Mouse (Mus musculus): ENCODE measurements around the gene Lmtk2. TPM values are rescaled to one million over a fixed set of nuclear protein-coding genes. Genes with fewer than 3 reads are reported as not detected.

Lmtk2 gene
- polyA plus RNA-seq, 1 experiment from 2014 or later, result 3.5 TPM

- 51% methylated on average over 2 of the region's 2 CpGs for WGBS
- Histone ChIP-seq H3K4me3 (ENCODE audit: low read length) (no peak overlapping the region), H3K27ac (ENCODE audit: low read length) (no peak overlapping the region), H3K27me3 (ENCODE audit: control insufficient read depth, insufficient read depth, low read length) (no peaks in the 10 kb centered on the region; the same call in 1 of the 2 replicates), H3K4me2 (ENCODE audit: low read depth, low read length) (no peak overlapping the region), H3K9ac (ENCODE audit: low read length) (no peak overlapping the region), H3K9me3 (replicated peaks; ENCODE audit: control insufficient read depth, low read length) (no peaks in the 10 kb centered on the region), H3K36me3 (ENCODE audit: control insufficient read depth, insufficient read depth) (no peaks in the 10 kb centered on the region), H3K4me1 (ENCODE audit: control insufficient read depth, insufficient read depth, low read length) (no peaks in the 10 kb centered on the region)
- no peak for ATAC-seq (replicated peaks; ENCODE audit: extremely low read depth, insufficient read depth, low FRiP score)
These were observed 19.4 kb upstream of the Lmtk2 start for GRCm38 (mm10) chr5:144080886-144081285.

GRCm38 (mm10) chr5:144082006-144082405, 18.2 kb upstream of the Lmtk2 start:
- no peak for ATAC-seq (replicated peaks; ENCODE audit: extremely low read depth, insufficient read depth, low FRiP score)
- Histone ChIP-seq H3K27ac (ENCODE audit: low read length) (no peak overlapping the region), H3K9me3 (replicated peaks; ENCODE audit: control insufficient read depth, low read length) (no peaks in the 10 kb centered on the region), H3K9ac (ENCODE audit: low read length) (no peak overlapping the region), H3K4me1 (ENCODE audit: control insufficient read depth, insufficient read depth, low read length) (no peaks in the 10 kb centered on the region), H3K27me3 (ENCODE audit: control insufficient read depth, insufficient read depth, low read length) (no peaks in the 10 kb centered on the region; the same call in 1 of the 2 replicates), H3K4me3 (ENCODE audit: low read length) (no peak overlapping the region), H3K4me2 (ENCODE audit: low read depth, low read length) (no peak overlapping the region), H3K36me3 (ENCODE audit: control insufficient read depth, insufficient read depth) (no peaks in the 10 kb centered on the region)
- WGBS, result 77% methylated on average over 5 of the region's 5 CpGs

GRCm38 (mm10) chr5:144083521-144083920, 16.7 kb upstream of the Lmtk2 start:
- Histone ChIP-seq H3K36me3 (ENCODE audit: control insufficient read depth, insufficient read depth) (no peaks in the 10 kb centered on the region), H3K4me2 (ENCODE audit: low read depth, low read length) (no peak overlapping the region), H3K9ac (ENCODE audit: low read length) (no peak overlapping the region), H3K4me1 (ENCODE audit: control insufficient read depth, insufficient read depth, low read length) (no peaks in the 10 kb centered on the region), H3K4me3 (ENCODE audit: low read length) (no peak overlapping the region), H3K9me3 (replicated peaks; ENCODE audit: control insufficient read depth, low read length) (no peaks in the 10 kb centered on the region), H3K27ac (ENCODE audit: low read length) (no peak overlapping the region), H3K27me3 (ENCODE audit: control insufficient read depth, insufficient read depth, low read length) (no peaks in the 10 kb centered on the region; the same call in 1 of the 2 replicates)
- 88% methylated on average over 2 of the region's 2 CpGs for WGBS
- ATAC-seq (replicated peaks; ENCODE audit: extremely low read depth, insufficient read depth, low FRiP score), result no peak

GRCm38 (mm10) chr5:144084271-144084670, 16.0 kb upstream of the Lmtk2 start:
- ATAC-seq (replicated peaks; ENCODE audit: extremely low read depth, insufficient read depth, low FRiP score), result no peak
- no peak overlapping the region for H3K9ac ChIP-seq (ENCODE audit: low read length)
- H3K36me3 ChIP-seq (ENCODE audit: control insufficient read depth, insufficient read depth), result no peaks in the 10 kb centered on the region

GRCm38 (mm10) chr5:144085696-144086095, 14.5 kb upstream of the Lmtk2 start:
- 70% methylated on average over 6 of the region's 6 CpGs for WGBS

More at GRCm38 (mm10) chr5:144084271-144084670, 16.0 kb upstream of the Lmtk2 start:
- no peaks in the 10 kb centered on the region; the same call in 1 of the 2 replicates for H3K27me3 ChIP-seq (ENCODE audit: control insufficient read depth, insufficient read depth, low read length)
- no peaks in the 10 kb centered on the region for H3K9me3 ChIP-seq (replicated peaks; ENCODE audit: control insufficient read depth, low read length)
- no peaks in the 10 kb centered on the region for H3K4me1 ChIP-seq (ENCODE audit: control insufficient read depth, insufficient read depth, low read length)
- H3K4me2 ChIP-seq (ENCODE audit: low read depth, low read length), result no peak overlapping the region
- no peak overlapping the region for H3K4me3 ChIP-seq (ENCODE audit: low read length)
- H3K27ac ChIP-seq (ENCODE audit: low read length), result no peak overlapping the region
- WGBS, result 64% methylated on average over 4 of the region's 4 CpGs

GRCm38 (mm10) chr5:144086494-144086893, 13.7 kb upstream of the Lmtk2 start:
- H3K27ac ChIP-seq (ENCODE audit: low read length), result no peak overlapping the region
- no peaks in the 10 kb centered on the region for H3K4me1 ChIP-seq (ENCODE audit: control insufficient read depth, insufficient read depth, low read length)
- no peak overlapping the region for H3K9ac ChIP-seq (ENCODE audit: low read length)
- no peak overlapping the region for H3K4me2 ChIP-seq (ENCODE audit: low read depth, low read length)
- ATAC-seq (replicated peaks; ENCODE audit: extremely low read depth, insufficient read depth, low FRiP score), result no peak
- H3K36me3 ChIP-seq (ENCODE audit: control insufficient read depth, insufficient read depth), result no peaks in the 10 kb centered on the region
- H3K27me3 ChIP-seq (ENCODE audit: control insufficient read depth, insufficient read depth, low read length), result no peaks in the 10 kb centered on the region
- WGBS, result 56% methylated on average over 2 of the region's 2 CpGs
- H3K9me3 ChIP-seq (replicated peaks; ENCODE audit: control insufficient read depth, low read length), result no peaks in the 10 kb centered on the region
- H3K4me3 ChIP-seq (ENCODE audit: low read length), result no peak overlapping the region

More at GRCm38 (mm10) chr5:144085696-144086095, 14.5 kb upstream of the Lmtk2 start:
- Histone ChIP-seq H3K4me2 (ENCODE audit: low read depth, low read length) (no peak overlapping the region), H3K9me3 (replicated peaks; ENCODE audit: control insufficient read depth, low read length) (no peaks in the 10 kb centered on the region), H3K4me3 (ENCODE audit: low read length) (no peak overlapping the region), H3K27me3 (ENCODE audit: control insufficient read depth, insufficient read depth, low read length) (no peaks in the 10 kb centered on the region), H3K27ac (ENCODE audit: low read length) (no peak overlapping the region), H3K4me1 (ENCODE audit: control insufficient read depth, insufficient read depth, low read length) (no peaks in the 10 kb centered on the region), H3K9ac (ENCODE audit: low read length) (no peak overlapping the region), H3K36me3 (ENCODE audit: control insufficient read depth, insufficient read depth) (no peaks in the 10 kb centered on the region)
- no peak for ATAC-seq (replicated peaks; ENCODE audit: extremely low read depth, insufficient read depth, low FRiP score)

- no peak overlapping the region for H3K27ac ChIP-seq (ENCODE audit: low read length)
- 57% methylated on average over 2 of the region's 2 CpGs for WGBS
- H3K36me3 ChIP-seq (ENCODE audit: control insufficient read depth, insufficient read depth), result no peaks in the 10 kb centered on the region
- H3K4me3 ChIP-seq (ENCODE audit: low read length), result no peak overlapping the region
- H3K27me3 ChIP-seq (ENCODE audit: control insufficient read depth, insufficient read depth, low read length), result no peaks in the 10 kb centered on the region
- H3K4me2 ChIP-seq (ENCODE audit: low read depth, low read length), result no peak overlapping the region
- H3K4me1 ChIP-seq (ENCODE audit: control insufficient read depth, insufficient read depth, low read length), result no peaks in the 10 kb centered on the region
- no peaks in the 10 kb centered on the region for H3K9me3 ChIP-seq (replicated peaks; ENCODE audit: control insufficient read depth, low read length)
- no peak overlapping the region for H3K9ac ChIP-seq (ENCODE audit: low read length)
- no peak for ATAC-seq (replicated peaks; ENCODE audit: extremely low read depth, insufficient read depth, low FRiP score)
These were observed 11.9 kb upstream of the Lmtk2 start for GRCm38 (mm10) chr5:144088354-144088753.

- peaks cover 3% of the 10 kb centered on the region for H3K27me3 ChIP-seq (ENCODE audit: control insufficient read depth, insufficient read depth, low read length)
- no peak for ATAC-seq (replicated peaks; ENCODE audit: extremely low read depth, insufficient read depth, low FRiP score)
- no peak overlapping the region for H3K4me2 ChIP-seq (ENCODE audit: low read depth, low read length)
- no peaks in the 10 kb centered on the region for H3K9me3 ChIP-seq (replicated peaks; ENCODE audit: control insufficient read depth, low read length)
- no peak overlapping the region for H3K9ac ChIP-seq (ENCODE audit: low read length)
- no peaks in the 10 kb centered on the region for H3K36me3 ChIP-seq (ENCODE audit: control insufficient read depth, insufficient read depth)
- H3K4me3 ChIP-seq (ENCODE audit: low read length), result no peak overlapping the region
- WGBS, result 63% methylated on average over 6 of the region's 6 CpGs
- no peaks in the 10 kb centered on the region for H3K4me1 ChIP-seq (ENCODE audit: control insufficient read depth, insufficient read depth, low read length)
- H3K27ac ChIP-seq (ENCODE audit: low read length), result no peak overlapping the region
These were observed 4.7 kb upstream of the Lmtk2 start for GRCm38 (mm10) chr5:144095461-144095970.

- Histone ChIP-seq H3K4me3 (ENCODE audit: low read length) (no peak overlapping the region), H3K4me1 (ENCODE audit: control insufficient read depth, insufficient read depth, low read length) (peaks cover 9% of the 10 kb centered on the region), H3K27ac (ENCODE audit: low read length) (no peak overlapping the region), H3K9ac (ENCODE audit: low read length) (no peak overlapping the region), H3K36me3 (ENCODE audit: control insufficient read depth, insufficient read depth) (no peaks in the 10 kb centered on the region), H3K27me3 (ENCODE audit: control insufficient read depth, insufficient read depth, low read length) (peaks cover 3% of the 10 kb centered on the region), H3K4me2 (ENCODE audit: low read depth, low read length) (no peak overlapping the region), H3K9me3 (replicated peaks; ENCODE audit: control insufficient read depth, low read length) (no peaks in the 10 kb centered on the region)
- ATAC-seq (replicated peaks; ENCODE audit: extremely low read depth, insufficient read depth, low FRiP score), result no peak
- WGBS, result 58% methylated on average over 16 of the region's 16 CpGs
These were observed 2.2 kb upstream of the Lmtk2 start for GRCm38 (mm10) chr5:144097902-144098639.
